8 mouse cellular contexts compared by ENCODE assay signal in genomic region chr2:170116704-170117281, GRCm38 (mm10). TPM values are rescaled to one million over a fixed set of nuclear protein-coding genes. Genes with fewer than 3 reads are reported as not detected.
A peak's percentile ranks its signal among the peaks of the same experiment; 100 is the strongest.
DNase-seq lines count a peak whose midpoint lies in the region; ATAC-seq lines count a peak whose summit lies in the region.

No protein-coding gene starts in this region.

- 20% methylated on average over 4 of the region's 4 CpGs for WGBS in liver, embryonic 13.5 days (ENCODE audit: insufficient replicate concordance)

- 0 out of 2 replicates have a peak overlapping the region, but pooled peaks have one; percentile 25 for H3K27ac ChIP-seq in liver, embryonic 13.5 days

- peaks cover 91% of the 10 kb centered on the region for H3K36me3 ChIP-seq in liver, embryonic 13.5 days

- peak; percentile 59 for ATAC-seq in common myeloid progenitor, adult 5-6 weeks (replicated peaks; ENCODE audit: low read depth, poor library complexity, severe bottlenecking)
- ATAC-seq in liver, embryonic 13.5 days (ENCODE audit: low read depth): 0 out of 2 replicates have a peak, but pooled peaks have one; percentile 10

- H3K4me2 ChIP-seq in liver, embryonic 13.5 days: no peak overlapping the region

- H3K9me3 ChIP-seq in liver, embryonic 13.5 days (replicated peaks): no peaks in the 10 kb centered on the region

- H3K9ac ChIP-seq in liver, embryonic 13.5 days: no peak overlapping the region

- no peak overlapping the region for H3K4me3 ChIP-seq in liver, embryonic 13.5 days (replicated peaks)

- DNase-seq in A20 (ENCODE audit: low read depth, low spot score): peak; percentile 69
- peak; percentile 82 for DNase-seq in MN1 (ENCODE audit: low spot score)
- DNase-seq in gastrocnemius, adult 18-20 months (ENCODE audit: low spot score): peak; percentile 76
- peak; percentile 55 to 78 for DNase-seq in kidney, postnatal 25 days
- DNase-seq in liver, embryonic 13.5 days: peak; percentile 48
- DNase-seq in ovary, adult 18-20 months (ENCODE audit: low spot score): peak; percentile 30
- DNase-seq in thymus, postnatal 10 days (ENCODE audit: low spot score in 2 of 2): peak; percentile 41 to 75

- peaks cover 44% of the 10 kb centered on the region for H3K4me1 ChIP-seq in liver, embryonic 13.5 days (replicated peaks)

- H3K27me3 ChIP-seq in liver, embryonic 13.5 days: no peaks in the 10 kb centered on the region

RNA-seq across cellular contexts. Expression of gene Zfp217, which starts 31.1 kb away (rescaled TPM):
- total RNA-seq in common myeloid progenitor, adult 5-6 weeks (2017): 33.2 and 40.1 TPM in 2 replicates
- total RNA-seq in gastrocnemius, adult 18-20 months (2021): 1 to 10 TPM; 3.8 to 5.5 TPM
- 3.6 and 3.7 TPM in 2 replicates for polyA plus RNA-seq in liver, embryonic 13.5 days (2015; fragmentation: Nextera tagmentation; extraction: Ambion mirVana)

Comparison
In these comparisons a context has a peak if more than half of its experiments do, and no peak if none do; other contexts are left out.
1. DNase-seq: peak in every context shown above with its lines; median percentile 82 in MN1; 76 in gastrocnemius, adult 18-20 months; 69 in A20; 66 in kidney, postnatal 25 days; 58 in thymus, postnatal 10 days; 48 in liver, embryonic 13.5 days; 30 in ovary, adult 18-20 months.